Mouse (Mus musculus) spleen, adult 2 months (tissue): ENCODE measurements around the gene 2610318N02Rik.

Experiments used
- CTCF ChIP-seq: fragments of 200-500 bp; IDR thresholded peaks from 2 replicates; pipeline ENCODE4 v1.5.1; 2011; ENCODE audit warnings: mild to moderate bottlenecking, inconsistent platforms; ENCODE audit not compliant: insufficient read depth, insufficient read length, insufficient replicate concordance; ENCODE audit errors: extremely low read depth
- POLR2A ChIP-seq: fragments of 200-500 bp; IDR thresholded peaks from 2 replicates; pipeline ENCODE4 v1.6.1; 2011; ENCODE audit warnings: low read depth, low read length, inconsistent platforms

DNA sequence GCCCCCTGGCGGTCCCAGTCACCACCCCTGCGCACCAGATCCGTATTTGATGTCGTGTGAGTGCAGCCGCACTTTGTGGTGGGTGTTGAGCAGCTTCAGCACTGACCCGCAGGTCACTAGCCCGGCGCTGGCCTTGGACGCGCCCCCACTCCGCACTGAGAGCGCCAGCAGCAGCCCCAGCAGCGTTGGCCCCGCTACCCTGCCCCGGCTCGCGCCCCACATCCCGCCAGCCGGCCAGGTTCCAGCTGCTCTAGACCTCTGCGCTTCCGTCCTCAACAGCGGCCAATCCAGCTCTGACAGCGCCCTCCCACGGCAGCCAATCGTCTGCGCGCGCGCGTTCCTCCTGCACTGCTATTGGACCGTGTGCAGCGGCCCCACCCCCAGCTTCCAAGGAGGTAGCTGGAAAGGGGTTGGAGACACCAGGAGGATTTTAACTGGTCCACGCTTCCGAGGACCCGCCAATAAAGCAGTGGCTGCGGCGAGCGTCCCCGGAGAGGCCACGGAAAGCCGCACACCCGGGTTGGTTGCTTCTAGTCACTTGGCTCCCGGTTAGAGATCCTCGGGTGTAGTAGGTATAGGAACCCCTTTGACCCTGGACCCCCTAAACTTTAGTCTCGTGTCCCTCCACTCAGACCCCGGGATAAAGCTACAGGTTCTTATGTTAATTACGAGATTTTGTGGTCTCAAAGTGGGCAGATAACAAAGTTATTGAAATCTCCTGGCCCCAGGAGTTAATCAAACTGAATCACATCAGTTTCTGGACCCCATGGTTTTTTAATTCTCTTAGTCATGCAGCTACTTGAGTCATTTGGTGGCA lies 7.3 kb upstream of the 2610318N02Rik start, which contains the start of gene Sdf2l1:
- peak; percentile 38; the same call in 1 of the 2 replicates for TF ChIP-seq CTCF
- TF ChIP-seq POLR2A, result peak; percentile 75; the same call in 1 of the 2 replicates
